Mouse (Mus musculus) adrenal gland, postnatal 25 days (tissue): Measurements from ENCODE around the gene Wdr27. TPM values are rescaled to one million over a fixed set of nuclear protein-coding genes. Genes with fewer than 3 reads are reported as not detected.
"Not testable (repeated sequence)": the region's sequence is repeated elsewhere in the genome, so short reads cannot be mapped to it uniquely, and the experiment has no call there.

Experiments
- DNase-seq: peaks from one replicate; pipeline ENCODE4 v3.0.0; 2021; ENCODE audit warnings: mixed read lengths
- total RNA-seq: library from RNA; stranded (reverse); gene quantifications from 2 replicates; pipeline ENCODE4 v1.2.3, GENCODE M21; 2021

The Wdr27 gene
- total RNA-seq, 1 experiment from 2014 or later: 8.4 TPM

- DNase-seq: no peak
Observed at GRCm38 (mm10) chr17:14930697-14931096, 12.3 kb downstream of the Wdr27 start.

GRCm38 (mm10) chr17:14928631-14929030, 14.3 kb downstream of the Wdr27 start:
- DNase-seq: no peak

- no peak for DNase-seq
Observed at GRCm38 (mm10) chr17:14927644-14928218, 15.2 kb downstream of the Wdr27 start.

- DNase-seq: no peak
Observed at GRCm38 (mm10) chr17:14921582-14921981, 21.4 kb downstream of the Wdr27 start.

- peak; percentile 31 for DNase-seq
Observed at GRCm38 (mm10) chr17:14917866-14918265, 25.1 kb downstream of the Wdr27 start.

GRCm38 (mm10) chr17:14914401-14914800, 28.6 kb downstream of the Wdr27 start:
- DNase-seq: no peak

- no peak for DNase-seq
Observed at GRCm38 (mm10) chr17:14912981-14913380, 30.0 kb downstream of the Wdr27 start.

GRCm38 (mm10) chr17:14912420-14912819, 30.5 kb downstream of the Wdr27 start:
- DNase-seq: peak; percentile 7

GRCm38 (mm10) chr17:14910771-14911170, 32.2 kb downstream of the Wdr27 start:
- no peak for DNase-seq

- DNase-seq: no peak
Observed at GRCm38 (mm10) chr17:14909331-14909730, 33.6 kb downstream of the Wdr27 start.

GRCm38 (mm10) chr17:14907136-14907535, 35.8 kb downstream of the Wdr27 start:
- no peak for DNase-seq

- DNase-seq: no peak
Observed at GRCm38 (mm10) chr17:14906611-14907010, 36.3 kb downstream of the Wdr27 start.

GRCm38 (mm10) chr17:14904637-14905265, 38.2 kb downstream of the Wdr27 start:
- peak; percentile 44 for DNase-seq

- DNase-seq: no peak
Observed at GRCm38 (mm10) chr17:14904206-14904605, 38.8 kb downstream of the Wdr27 start.

- no peak for DNase-seq
Observed at GRCm38 (mm10) chr17:14903212-14903611, 39.7 kb downstream of the Wdr27 start.

GRCm38 (mm10) chr17:14898972-14899371, 44.0 kb downstream of the Wdr27 start:
- DNase-seq: no peak

GRCm38 (mm10) chr17:14895058-14895457, 47.9 kb downstream of the Wdr27 start:
- DNase-seq: not testable (repeated sequence)

GRCm38 (mm10) chr17:14886933-14887332, 56.0 kb downstream of the Wdr27 start:
- no peak for DNase-seq

- DNase-seq: no peak
Observed at GRCm38 (mm10) chr17:14874656-14875204, 68.2 kb downstream of the Wdr27 start.

GRCm38 (mm10) chr17:14860220-14860619, 82.7 kb downstream of the Wdr27 start:
- peak; percentile 2 for DNase-seq

GRCm38 (mm10) chr17:14847709-14848108, 95.2 kb downstream of the Wdr27 start:
- no peak for DNase-seq

- DNase-seq: peak; percentile 17
Observed at GRCm38 (mm10) chr17:14846880-14847279, 96.1 kb downstream of the Wdr27 start.

GRCm38 (mm10) chr17:14826715-14827295, 116.2 kb downstream of the Wdr27 start:
- no peak for DNase-seq

GRCm38 (mm10) chr17:14824938-14825337, 118.0 kb downstream of the Wdr27 start:
- peak; percentile 88 for DNase-seq
